In genomic region chr6:53584718-53585405, GRCm38 (mm10) we compare ENCODE assay signal across 12 mouse cellular contexts.
DNase-seq lines count a peak whose midpoint lies in the region; ATAC-seq lines count a peak whose summit lies in the region.
"Had no signal": no experiment of that assay in that cellular context is flagged by ENCODE, and none has a peak within 500 bp of the region (broad histone marks: within the 10 kb centered on the region; RNA-seq: fewer than 3 reads in every experiment).

No protein-coding gene starts in this region.

- peaks cover 40% of the 10 kb centered on the region for H3K4me1 ChIP-seq in forebrain, embryonic 10.5 days

- intact Hi-C loops in left cerebral cortex, postnatal 25 days (cut with DNase I), result no loop called here

- H3K9me3 ChIP-seq in forebrain, embryonic 10.5 days, result no peaks in the 10 kb centered on the region
- H3K9me3 ChIP-seq: heart, embryonic 13.5 days; neural tube, embryonic 13.5 days had no signal

- DNase-seq in left cerebral cortex, postnatal 25 days (ENCODE audit: low spot score in 2 of 2), result peak; percentile 32 to 62
- DNase-seq in left cerebral cortex, adult 8-10 months (ENCODE audit: low spot score in 2 of 2), result no peak
- peak; percentile 59 for DNase-seq in layer of hippocampus, adult 9-11 months
- peak; percentile 65 for DNase-seq in thymus, postnatal 14 days
- DNase-seq in forebrain, embryonic 10.5 days (ENCODE audit: extremely low spot score, low spot score), result no peak
- DNase-seq in kidney, adult 11 months, result no peak
- DNase-seq: spleen, adult 18-20 months had no signal

- H3K36me3 ChIP-seq in forebrain, embryonic 10.5 days (replicated peaks), result no peaks in the 10 kb centered on the region
- H3K36me3 ChIP-seq: G1E; neural tube, embryonic 13.5 days had no signal

- ATAC-seq in activated CD4-positive, CD25-positive, alpha-beta regulatory T cell, adult 4 months, result peak; percentile 42

- H3K4me3 ChIP-seq in forebrain, embryonic 10.5 days, result no peak overlapping the region
- H3K4me3 ChIP-seq: heart, embryonic 13.5 days; neural tube, embryonic 13.5 days had no signal

- WGBS in forebrain, embryonic 10.5 days, result 64% methylated on average over 10 of the region's 10 CpGs

- H3K27ac ChIP-seq in forebrain, embryonic 10.5 days, result no peak overlapping the region
- H3K27ac ChIP-seq: heart, embryonic 13.5 days; liver, embryonic 14.5 days; neural tube, embryonic 13.5 days had no signal

- H3K27me3 ChIP-seq in forebrain, embryonic 10.5 days (ENCODE audit: poor library complexity, severe bottlenecking), result no peaks in the 10 kb centered on the region
- H3K27me3 ChIP-seq: heart, embryonic 13.5 days; neural tube, embryonic 13.5 days had no signal

Comparison
In these comparisons a context has a peak if more than half of its experiments do, and no peak if none do; other contexts are left out.
1. DNase-seq: peak in left cerebral cortex, postnatal 25 days (2 of 2), layer of hippocampus, adult 9-11 months (single experiment) and thymus, postnatal 14 days (single experiment); none in left cerebral cortex, adult 8-10 months (0 of 2), forebrain, embryonic 10.5 days (single experiment) and kidney, adult 11 months (single experiment).